Mouse (Mus musculus) CH12.LX (cell line): ENCODE measurements around the gene Cobl. TPM values are rescaled to one million over a fixed set of nuclear protein-coding genes. Genes with fewer than 3 reads are reported as not detected.

Source experiments
- DNase-seq: peaks from one replicate; pipeline ENCODE4 v3.0.0-alpha.2; 2013; ENCODE audit errors: extremely low read depth
- H3K27ac ChIP-seq: 2 replicates; pipeline ENCODE4 v1.5.1; 2012; ENCODE audit warnings: low read depth, mild to moderate bottlenecking, control low read depth, moderate library complexity; ENCODE audit not compliant: insufficient read depth
- H3K27me3 ChIP-seq: replicated peaks from 2 replicates; pipeline ENCODE3; 2012; ENCODE audit warnings: inconsistent platforms
- H3K36me3 ChIP-seq, 2 experiments: replicated peaks in 1 of 2; 2 replicates each; pipeline versions ENCODE3 to v1.6.1; 2012; ENCODE audit warnings: inconsistent platforms in 1 of 2, low read length in 1 of 2, mild to moderate bottlenecking in 1 of 2, mixed read lengths in 1 of 2, moderate library complexity in 1 of 2; ENCODE audit not compliant: control insufficient read depth in 1 of 2, insufficient read depth in 1 of 2
- H3K4me1 ChIP-seq, 2 experiments: 2 replicates each; pipeline ENCODE4 v1.6.1; 2012; ENCODE audit warnings: inconsistent platforms in 1 of 2, moderate library complexity in 1 of 2; ENCODE audit not compliant: insufficient read depth in 2 of 2, control insufficient read depth in 1 of 2
- H3K4me2 ChIP-seq: 2 replicates; pipeline ENCODE4 v1.6.1; 2012; ENCODE audit warnings: low read depth, mild to moderate bottlenecking, control low read depth; ENCODE audit not compliant: poor library complexity, insufficient read depth, severe bottlenecking
- H3K4me3 ChIP-seq, 3 experiments: fragments of 150-350 bp in 1 of 3; sonication (generic) in 1 of 3; replicated peaks in 1 of 3; 2 replicates each; pipeline versions ENCODE3 to v1.5.1; 2011 to 2012; ENCODE audit warnings: low read depth in 2 of 3, low read length in 2 of 3, mild to moderate bottlenecking in 2 of 3, moderate library complexity in 2 of 3, control low read depth in 1 of 3, improper control_type of control experiment in 1 of 3, inconsistent platforms in 1 of 3, mixed read lengths in 1 of 3; ENCODE audit not compliant: poor library complexity in 1 of 3
- H3K79me2 ChIP-seq: replicated peaks from 2 replicates; pipeline ENCODE4 v1.6.1; 2012; ENCODE audit warnings: mild to moderate bottlenecking, moderate library complexity; ENCODE audit not compliant: control insufficient read depth, poor library complexity, insufficient read depth, severe bottlenecking; ENCODE audit errors: extremely low read depth
- H3K9ac ChIP-seq: 2 replicates; pipeline ENCODE4 v1.6.1; 2012; ENCODE audit warnings: low read depth, mild to moderate bottlenecking, control low read depth, moderate library complexity; ENCODE audit not compliant: insufficient read depth
- H3K9me3 ChIP-seq: replicated peaks from 2 replicates; pipeline ENCODE3; 2012; ENCODE audit warnings: low read length, inconsistent platforms, mixed read lengths
- BHLHE40 ChIP-seq: IDR thresholded peaks from 2 replicates; pipeline ENCODE4 v1.6.1; 2011; ENCODE audit warnings: mild to moderate bottlenecking, low read depth, low read length, improper control_type of control experiment
- CTCF ChIP-seq, 2 experiments: IDR thresholded peaks in 1 of 2; conservative IDR thresholded peaks in 1 of 2; 2 replicates each; pipeline ENCODE4 v1.5.1; 2011 to 2012; ENCODE audit warnings: low read depth in 2 of 2, low read length in 2 of 2, improper control_type of control experiment in 1 of 2, inconsistent platforms in 1 of 2, mild to moderate bottlenecking in 1 of 2, moderate library complexity in 1 of 2
- ELF1 ChIP-seq: IDR thresholded peaks from 2 replicates; pipeline ENCODE4 v1.6.1; 2014; ENCODE audit warnings: low read depth, mild to moderate bottlenecking, inconsistent platforms, low read length, improper control_type of control experiment
- HCFC1 ChIP-seq: IDR thresholded peaks from 2 replicates; pipeline ENCODE4 v1.6.1; 2012; ENCODE audit warnings: low read depth, mild to moderate bottlenecking, inconsistent platforms, low read length, improper control_type of control experiment
- MAFK ChIP-seq: IDR thresholded peaks from 2 replicates; pipeline ENCODE4 v1.6.1; 2011; ENCODE audit warnings: low read length, improper control_type of control experiment; ENCODE audit not compliant: insufficient replicate concordance
- MAZ ChIP-seq: IDR thresholded peaks from 2 replicates; pipeline ENCODE4 v1.6.1; 2012; ENCODE audit warnings: low read depth, mild to moderate bottlenecking, inconsistent platforms, low read length, improper control_type of control experiment, moderate library complexity
- MYC ChIP-seq: IDR thresholded peaks from 2 replicates; pipeline ENCODE4 v1.6.1; 2011; ENCODE audit warnings: low read depth, mild to moderate bottlenecking, improper control_type of control experiment, low read length
- PAX5 ChIP-seq: IDR thresholded peaks from 2 replicates; pipeline ENCODE4 v1.6.1; 2012; ENCODE audit warnings: low read length, inconsistent platforms, mixed read lengths
- POLR2AphosphoS2 ChIP-seq: IDR thresholded peaks from 2 replicates; pipeline ENCODE4 v1.6.1; 2011; ENCODE audit warnings: low read depth, low read length, improper control_type of control experiment
- SIN3A ChIP-seq: IDR thresholded peaks from 2 replicates; pipeline ENCODE4 v1.6.1; 2012; ENCODE audit warnings: low read length, improper control_type of control experiment, inconsistent platforms
- TBP ChIP-seq: conservative IDR thresholded peaks from 2 replicates; pipeline ENCODE4 v1.6.1; 2011; ENCODE audit warnings: low read depth, low read length, improper control_type of control experiment
- UBTF ChIP-seq: IDR thresholded peaks from 2 replicates; pipeline ENCODE4 v1.6.1; 2012; ENCODE audit warnings: low read depth, mild to moderate bottlenecking, inconsistent platforms, low read length, improper control_type of control experiment, moderate library complexity
- ZMIZ1 ChIP-seq: IDR thresholded peaks from 2 replicates; pipeline ENCODE4 v1.6.1; 2012; ENCODE audit warnings: low read depth, mild to moderate bottlenecking, inconsistent platforms, low read length, improper control_type of control experiment
- dilution Hi-C: fragments of 300-500 bp; cut with MboI; formaldehyde crosslinking; loops from 2 replicates; pipeline ENCODE4 v1.14.3; 2020; ENCODE audit warnings: low sequenced_read_pairs; ENCODE audit not compliant: extremely low pct_unique_long_range_greater_than_20kb, extremely low pct_ligation_motif_present
- in situ Hi-C: fragments of 300-500 bp; cut with MboI; formaldehyde crosslinking; loops from 3 replicates; pipeline ENCODE4 v1.14.3; 2019; ENCODE audit warnings: low sequenced_read_pairs, low pct_ligation_motif_present, low pct_unique_long_range_greater_than_20kb, mixed read lengths
- polyA plus RNA-seq: library from polyadenylated mRNA; unstranded; fragments of >175 nt; gene quantifications from 2 replicates; pipeline ENCODE4 v1.2.1, GENCODE M21; 2012; ENCODE audit warnings: low read depth; ENCODE audit not compliant: insufficient read length
- total RNA-seq, 2 experiments: library from RNA; depleted of rRNA; stranded (reverse); fragments of 300-350 nt in 1 of 2; fragments of >200 nt in 1 of 2; gene quantifications; 2 replicates each; pipeline ENCODE4 v1.2.3; 2012 to 2014

The Cobl gene
- total and polyA plus RNA-seq, 3 experiments = 0.06 to 0.13 TPM; not detected in 1

GRCm38 (mm10) chr11:12215582-12215981 is 249.2 kb downstream of the Cobl start:
- in situ Hi-C loops (loop anchor here (25.0 kb wide), 1 partner anchor 403 kb away; the partner anchor contains the start of gene Fignl1), dilution Hi-C loops (no loop called here)
- Histone ChIP-seq H3K4me3 (no peak overlapping the region), H3K9ac (no peak overlapping the region), H3K4me1 (peaks cover 0 to 27% of the 10 kb centered on the region in 2 experiments; a peak in 2 of 4 replicates), H3K79me2 (no peaks in the 10 kb centered on the region), H3K27me3 (no peaks in the 10 kb centered on the region), H3K9me3 (no peaks in the 10 kb centered on the region), H3K27ac (no peak overlapping the region), H3K36me3 (no peaks in the 10 kb centered on the region), H3K4me2 (no peak overlapping the region)
- DNase-seq = no peak
- TF ChIP-seq POLR2AphosphoS2 (no peak), MAFK (no peak), MYC (no peak), SIN3A (no peak), ELF1 (no peak), BHLHE40 (no peak), PAX5 (no peak), CTCF (conservative IDR thresholded peaks at IDR 0.05 in 1 of 2, IDR thresholded peaks at IDR 0.05 in 1 of 2; ENCODE audit: low read depth in 2 of 2, low read length in 2 of 2) (no peak), TBP (no peak)

- Histone ChIP-seq H3K79me2 (no peaks in the 10 kb centered on the region), H3K27ac (no peak overlapping the region), H3K4me1 (peaks cover 0 to 14% of the 10 kb centered on the region in 2 experiments; a peak in 2 of 4 replicates), H3K27me3 (no peaks in the 10 kb centered on the region), H3K4me2 (no peak overlapping the region), H3K9ac (no peak overlapping the region), H3K36me3 (no peaks in the 10 kb centered on the region), H3K9me3 (no peaks in the 10 kb centered on the region), H3K4me3 (no peak overlapping the region)
- dilution Hi-C loops (no loop called here), in situ Hi-C loops (loop anchor here (25.0 kb wide), 1 partner anchor 396 kb away; the partner anchor contains the start of gene Fignl1)
- no peak for DNase-seq
- no peak for TF ChIP-seq ZMIZ1
- no peak for TF ChIP-seq CTCF (conservative IDR thresholded peaks at IDR 0.05 in 1 of 2, IDR thresholded peaks at IDR 0.05 in 1 of 2; ENCODE audit: low read depth in 2 of 2, low read length in 2 of 2)
- TF ChIP-seq HCFC1 = no peak
- no peak for TF ChIP-seq SIN3A
- no peak for TF ChIP-seq MAZ
- TF ChIP-seq UBTF = no peak
Measured at GRCm38 (mm10) chr11:12208574-12208973, 256.2 kb downstream of the Cobl start.
